Mouse (Mus musculus) heart, postnatal 0 days (tissue): ENCODE measurements around the gene Trmt11.

Experiments used
- CTCF ChIP-seq: IDR thresholded peaks from 2 replicates; pipeline ENCODE4 v1.5.1; 2016; ENCODE audit warnings: antibody characterized with exemption, control low read depth, low read depth
- EP300 ChIP-seq: IDR thresholded peaks from 2 replicates; pipeline ENCODE4 v1.6.1; 2016; ENCODE audit warnings: antibody characterized with exemption, low read depth

- TF ChIP-seq CTCF (no peak), EP300 (no peak)
Observed at GRCm38 (mm10) chr10:30608109-30608508, 7.6 kb upstream of the Trmt11 start.
